Mouse (Mus musculus): ENCODE results near the gene Carmil1. TPM values are rescaled to one million over a fixed set of nuclear protein-coding genes. Genes with fewer than 3 reads are reported as not detected.

Carmil1 gene
- polyA plus RNA-seq (2011; ENCODE audit: insufficient read depth, insufficient read length, low read depth, missing spikeins): 16.5 and 23.3 TPM in 2 replicates

DNA sequence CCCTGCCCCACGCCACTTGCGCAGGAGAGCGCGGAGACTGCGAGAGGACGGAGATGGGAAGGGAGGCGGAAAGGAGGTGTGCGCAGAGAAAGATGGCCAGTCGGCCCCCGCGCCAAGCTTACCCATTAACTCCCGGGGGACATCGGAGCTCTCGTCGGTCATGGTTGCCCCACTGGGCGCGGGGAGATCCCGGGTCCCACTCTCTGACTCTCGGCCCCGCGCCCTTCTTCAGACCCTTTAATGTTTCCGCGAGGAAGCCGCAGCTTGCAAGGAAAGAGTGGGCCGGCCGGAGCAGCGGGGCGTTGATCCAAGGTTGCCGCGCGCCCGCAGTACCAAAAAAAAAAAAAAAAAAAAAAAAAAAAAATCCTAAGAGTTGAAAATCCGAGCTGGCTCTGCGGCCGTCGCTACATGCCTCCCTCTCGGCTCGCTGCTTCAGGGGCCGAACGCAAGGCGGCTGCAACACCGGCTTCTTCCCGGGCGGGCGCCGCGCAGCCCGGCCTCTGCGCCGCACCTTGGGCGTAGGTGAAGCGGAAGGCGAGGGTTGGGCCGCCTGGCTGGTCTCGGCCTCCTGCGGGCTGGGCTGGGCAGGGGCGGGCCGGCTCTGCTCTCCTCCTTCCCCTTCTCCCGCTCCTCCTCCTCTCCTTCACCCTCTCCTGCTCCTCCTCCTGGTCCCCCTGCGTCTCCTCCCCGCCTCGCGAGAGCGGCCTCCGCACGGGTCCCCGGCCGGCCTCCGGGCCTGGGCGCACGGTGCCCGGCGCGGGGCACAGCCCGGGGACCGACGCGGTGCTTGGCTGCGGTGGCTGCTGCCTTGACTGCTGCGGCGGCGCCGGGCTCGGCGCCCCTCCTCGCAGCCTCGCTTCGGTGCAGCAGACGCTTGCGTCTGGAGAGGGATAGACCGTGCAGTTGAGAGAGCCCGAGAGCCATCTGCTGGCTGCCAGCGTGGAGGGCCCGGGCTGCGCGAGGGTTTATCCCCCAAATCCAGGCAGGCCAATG lies at the start of gene Carmil1:
Gene Carmil1 (minus strand): TSS at position 357 of the 993 bp plus-strand sequence.
- H3K27me3 ChIP-seq (ENCODE audit: control insufficient read depth, insufficient read depth, low read length, poor library complexity, severe bottlenecking): 0 out of 2 replicates have a peak, but pooled peaks cover under 1% of the 10 kb centered on the region
- no peak within 1 kb of the TSS for H3K27ac ChIP-seq (ENCODE audit: insufficient read depth, low read length)
- peak within 1 kb of the TSS; percentile 91 for H3K9ac ChIP-seq (ENCODE audit: low read depth, poor library complexity, severe bottlenecking)
- peaks cover 2% of the 10 kb centered on the region for H3K4me1 ChIP-seq (ENCODE audit: control insufficient read depth, insufficient read depth, low read length)
- H3K9me3 ChIP-seq (replicated peaks; ENCODE audit: control insufficient read depth, insufficient read depth, low read length, poor library complexity, severe bottlenecking): no peaks in the 10 kb centered on the region; the same call in 1 of the 2 replicates
- TF ChIP-seq POLR2A (IDR thresholded peaks at IDR 0.05; ENCODE audit: insufficient read depth, low read length) (no peak), CTCF (IDR thresholded peaks at IDR 0.05; ENCODE audit: low read depth, low read length) (peak; percentile 44)
- H3K4me3 ChIP-seq (ENCODE audit: low read depth, low read length): peak within 1 kb of the TSS; percentile 60
- no peaks in the 10 kb centered on the region for H3K36me3 ChIP-seq (ENCODE audit: control insufficient read depth, insufficient read depth, low read length, poor library complexity, severe bottlenecking)

DNA sequence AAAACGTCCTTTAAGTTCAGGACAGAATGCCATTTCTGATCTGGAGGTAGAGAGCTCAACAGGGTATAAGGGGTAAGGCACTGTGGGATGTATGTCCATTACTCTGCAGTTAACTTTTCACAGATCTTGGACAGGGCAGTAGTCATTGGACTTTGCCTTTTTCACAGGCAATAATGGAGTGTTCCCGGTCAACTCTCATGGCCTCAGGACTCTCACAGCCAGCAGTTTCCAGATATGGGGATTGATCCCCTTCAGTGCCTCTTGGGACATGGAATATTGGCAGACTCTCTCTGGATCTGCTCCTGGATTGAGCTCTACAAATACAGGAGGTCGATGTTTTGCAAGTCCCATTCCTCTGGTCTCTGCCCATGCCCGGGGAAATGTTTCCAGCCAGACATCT lies 49.5 kb upstream of the Carmil1 start:
- H3K9ac ChIP-seq (ENCODE audit: low read depth, poor library complexity, severe bottlenecking): no peak overlapping the region
- no peak overlapping the region for H3K27ac ChIP-seq (ENCODE audit: insufficient read depth, low read length)
- no peaks in the 10 kb centered on the region for H3K4me1 ChIP-seq (ENCODE audit: control insufficient read depth, insufficient read depth, low read length)
- H3K36me3 ChIP-seq (ENCODE audit: control insufficient read depth, insufficient read depth, low read length, poor library complexity, severe bottlenecking): no peaks in the 10 kb centered on the region
- H3K9me3 ChIP-seq (replicated peaks; ENCODE audit: control insufficient read depth, insufficient read depth, low read length, poor library complexity, severe bottlenecking): peaks cover 7% of the 10 kb centered on the region
- TF ChIP-seq POLR2A (IDR thresholded peaks at IDR 0.05; ENCODE audit: insufficient read depth, low read length) (no peak), EP300 (IDR thresholded peaks at IDR 0.05; ENCODE audit: insufficient read depth, low read depth, low read length) (no peak), CTCF (IDR thresholded peaks at IDR 0.05; ENCODE audit: low read depth, low read length) (no peak)
- no peak overlapping the region for H3K4me3 ChIP-seq (ENCODE audit: low read depth, low read length)
- no peaks in the 10 kb centered on the region for H3K27me3 ChIP-seq (ENCODE audit: control insufficient read depth, insufficient read depth, low read length, poor library complexity, severe bottlenecking)

DNA sequence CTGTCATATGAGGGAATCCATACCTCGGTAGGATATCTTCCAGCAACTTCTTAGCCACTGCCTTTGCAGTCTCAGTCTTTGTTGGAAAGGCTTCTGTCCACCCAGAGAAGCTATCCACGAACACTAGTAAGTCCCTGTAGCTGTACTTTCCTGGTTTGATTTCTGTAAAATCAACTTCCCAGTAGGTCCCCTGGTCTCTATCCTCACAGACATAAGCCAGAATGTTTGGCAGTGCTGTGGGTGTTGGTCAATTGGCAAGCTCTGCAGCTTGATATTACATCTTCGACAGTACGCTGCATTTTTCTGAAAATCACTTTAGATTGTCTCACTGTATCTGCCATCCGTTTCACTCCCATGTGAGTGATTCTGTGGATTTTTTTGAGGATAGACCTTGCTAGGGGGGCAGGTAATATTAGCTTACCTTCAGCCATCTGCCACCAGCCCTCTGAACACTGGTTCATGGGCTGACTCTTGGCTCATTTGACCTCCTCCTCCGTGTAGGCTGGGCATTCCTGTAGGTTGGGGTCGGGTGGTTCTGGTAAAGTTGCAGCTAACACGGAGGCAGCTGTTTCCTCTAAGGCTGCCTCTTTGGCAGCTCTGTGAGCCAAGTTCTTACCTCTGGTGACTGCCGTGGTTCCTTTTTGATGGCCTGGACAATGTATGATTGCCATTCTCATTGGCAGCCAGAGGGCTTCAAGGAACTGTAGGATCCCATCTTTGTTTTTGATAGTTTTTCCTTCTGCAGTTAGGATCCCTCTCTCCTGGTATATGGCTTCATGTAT lies 47.6 kb upstream of the Carmil1 start:
- peaks cover 7% of the 10 kb centered on the region for H3K9me3 ChIP-seq (replicated peaks; ENCODE audit: control insufficient read depth, insufficient read depth, low read length, poor library complexity, severe bottlenecking)
- TF ChIP-seq EP300 (IDR thresholded peaks at IDR 0.05; ENCODE audit: insufficient read depth, low read depth, low read length): no peak
- TF ChIP-seq POLR2A (IDR thresholded peaks at IDR 0.05; ENCODE audit: insufficient read depth, low read length): no peak
- no peak for TF ChIP-seq CTCF (IDR thresholded peaks at IDR 0.05; ENCODE audit: low read depth, low read length)
- no peak overlapping the region for H3K4me3 ChIP-seq (ENCODE audit: low read depth, low read length)
- H3K36me3 ChIP-seq (ENCODE audit: control insufficient read depth, insufficient read depth, low read length, poor library complexity, severe bottlenecking): no peaks in the 10 kb centered on the region
- H3K9ac ChIP-seq (ENCODE audit: low read depth, poor library complexity, severe bottlenecking): no peak overlapping the region
- H3K4me1 ChIP-seq (ENCODE audit: control insufficient read depth, insufficient read depth, low read length): no peaks in the 10 kb centered on the region
- no peaks in the 10 kb centered on the region for H3K27me3 ChIP-seq (ENCODE audit: control insufficient read depth, insufficient read depth, low read length, poor library complexity, severe bottlenecking)
- H3K27ac ChIP-seq (ENCODE audit: insufficient read depth, low read length): no peak overlapping the region

GRCm38 (mm10) chr13:24327201-24327600 lies 46.6 kb upstream of the Carmil1 start, which contains the start of gene Cmah:
Cmah (plus strand) TSS chr13:24327404.
- no peaks in the 10 kb centered on the region for H3K27me3 ChIP-seq (ENCODE audit: control insufficient read depth, insufficient read depth, low read length, poor library complexity, severe bottlenecking)
- TF ChIP-seq POLR2A (IDR thresholded peaks at IDR 0.05; ENCODE audit: insufficient read depth, low read length) (no peak), EP300 (IDR thresholded peaks at IDR 0.05; ENCODE audit: insufficient read depth, low read depth, low read length) (no peak), CTCF (IDR thresholded peaks at IDR 0.05; ENCODE audit: low read depth, low read length) (no peak)
- H3K9ac ChIP-seq (ENCODE audit: low read depth, poor library complexity, severe bottlenecking): no peak within 1 kb of the TSS
- no peaks in the 10 kb centered on the region for H3K4me1 ChIP-seq (ENCODE audit: control insufficient read depth, insufficient read depth, low read length)
- H3K36me3 ChIP-seq (ENCODE audit: control insufficient read depth, insufficient read depth, low read length, poor library complexity, severe bottlenecking): no peaks in the 10 kb centered on the region
- H3K27ac ChIP-seq (ENCODE audit: insufficient read depth, low read length): no peak within 1 kb of the TSS
- H3K4me3 ChIP-seq (ENCODE audit: low read depth, low read length): no peak within 1 kb of the TSS
- H3K9me3 ChIP-seq (replicated peaks; ENCODE audit: control insufficient read depth, insufficient read depth, low read length, poor library complexity, severe bottlenecking): peaks cover 7% of the 10 kb centered on the region

DNA sequence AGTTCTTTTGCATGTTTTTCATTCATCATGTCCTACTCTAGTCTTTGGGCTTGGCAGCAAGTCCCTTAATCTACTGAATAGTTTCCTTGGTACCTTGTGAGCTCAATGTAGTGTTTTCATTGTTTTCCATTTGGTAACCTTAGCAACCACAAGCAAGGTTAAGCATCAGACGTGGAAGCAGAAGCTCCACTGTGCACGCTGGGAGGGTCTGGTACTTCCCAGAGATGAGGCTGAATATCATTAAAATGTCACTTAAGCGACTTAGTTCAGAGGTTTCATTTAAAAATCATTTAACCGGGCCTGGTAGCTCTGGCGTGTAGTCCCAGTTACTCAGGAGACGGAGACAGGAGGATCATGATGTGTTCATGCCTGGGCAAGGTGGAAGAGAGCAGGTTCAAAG lies 40.7 kb upstream of the Carmil1 start:
- no peak for TF ChIP-seq CTCF (IDR thresholded peaks at IDR 0.05; ENCODE audit: low read depth, low read length)
- no peaks in the 10 kb centered on the region for H3K4me1 ChIP-seq (ENCODE audit: control insufficient read depth, insufficient read depth, low read length)
- H3K36me3 ChIP-seq (ENCODE audit: control insufficient read depth, insufficient read depth, low read length, poor library complexity, severe bottlenecking): no peaks in the 10 kb centered on the region
- no peaks in the 10 kb centered on the region for H3K9me3 ChIP-seq (replicated peaks; ENCODE audit: control insufficient read depth, insufficient read depth, low read length, poor library complexity, severe bottlenecking)
- no peak overlapping the region for H3K27ac ChIP-seq (ENCODE audit: insufficient read depth, low read length)
- no peak overlapping the region for H3K9ac ChIP-seq (ENCODE audit: low read depth, poor library complexity, severe bottlenecking)
- H3K4me3 ChIP-seq (ENCODE audit: low read depth, low read length): no peak overlapping the region
- no peaks in the 10 kb centered on the region for H3K27me3 ChIP-seq (ENCODE audit: control insufficient read depth, insufficient read depth, low read length, poor library complexity, severe bottlenecking)

All from ES-Bruce4 (cell line).